Mouse (Mus musculus) midbrain, embryonic 15.5 days (tissue): Measurements from ENCODE around the gene Zfp507. TPM values are rescaled to one million over a fixed set of nuclear protein-coding genes. Genes with fewer than 3 reads are reported as not detected.

Experiments used
- polyA plus RNA-seq: library from polyadenylated mRNA; unstranded; fragments of >200 nt; fragmentation: Nextera tagmentation; extraction: Ambion mirVana; gene quantifications from 2 replicates; pipeline ENCODE4 v1.2.1, GENCODE M21; 2015

The Zfp507 gene
- polyA plus RNA-seq, 1 experiment from 2014 or later = 16.0 TPM

Other genes starting within 250 kb of the Zfp507 start
- 87.3 and 91.5 TPM in 2 replicates for gene Nudt19, start 246.7 kb downstream of the Zfp507 start, polyA plus RNA-seq
- 0.04 TPM in 1 of 2 replicates, not detected in the other for gene Rgs9bp, start 217.4 kb downstream of the Zfp507 start, polyA plus RNA-seq
- gene Ankrd27, start 216.8 kb downstream of the Zfp507 start, polyA plus RNA-seq = 18.9 and 19.0 TPM in 2 replicates
- gene Pdcd5, start 155.5 kb downstream of the Zfp507 start, polyA plus RNA-seq = 235 and 241 TPM in 2 replicates
- 39.6 and 42.3 TPM in 2 replicates for gene Dpy19l3, start 48.5 kb downstream of the Zfp507 start, polyA plus RNA-seq